Mouse (Mus musculus): Measurements from ENCODE around the gene Rrp9. TPM values are rescaled to one million over a fixed set of nuclear protein-coding genes. Genes with fewer than 3 reads are reported as not detected.

Gene Rrp9
- total RNA-seq, 2 experiments from 2014 or later: 6.3 to 16.0 TPM

DNA sequence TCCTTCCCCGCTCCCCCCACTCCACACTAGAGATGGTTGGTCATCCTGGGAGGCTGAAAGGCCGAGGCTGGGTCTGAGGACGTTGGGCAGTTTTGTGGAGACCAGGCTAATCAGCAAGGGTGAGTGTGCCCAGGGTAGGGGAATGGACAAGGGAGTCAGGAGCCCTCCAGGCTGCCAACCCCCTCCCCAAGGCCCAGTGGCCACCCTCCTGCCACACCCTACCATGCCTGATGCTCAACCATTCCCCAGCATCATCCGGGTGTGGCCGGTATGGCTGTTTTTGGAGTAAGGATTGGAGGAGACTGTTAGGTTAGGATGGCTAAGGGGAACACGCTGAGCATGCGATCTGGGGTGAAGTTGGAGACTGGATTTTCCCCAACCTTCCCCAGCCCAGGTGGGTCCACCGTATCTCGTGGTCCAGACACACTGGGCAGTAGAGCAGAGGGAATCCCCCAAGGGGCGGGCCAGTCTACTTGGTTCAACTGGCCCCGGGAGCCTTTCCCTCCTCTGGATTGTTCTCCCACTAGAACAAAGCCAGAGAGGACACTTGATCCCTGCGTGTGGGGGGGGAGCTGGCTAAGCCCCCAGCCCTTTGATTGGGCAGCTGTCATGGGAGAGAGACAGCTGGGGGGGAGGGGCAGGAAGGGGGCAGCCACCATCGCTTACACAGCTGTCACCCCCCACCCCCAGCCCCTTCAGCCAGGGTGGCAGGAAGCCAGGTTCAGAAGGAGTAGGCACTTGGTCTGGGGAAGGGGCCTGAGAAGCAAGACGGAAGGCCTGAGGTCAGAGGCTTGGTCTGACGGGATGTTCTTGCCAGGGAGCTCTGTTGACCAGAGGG, 19.2 kb upstream of the Rrp9 start:
- ATAC-seq (ENCODE audit: poor library complexity, severe bottlenecking): no peak

- no peak for ATAC-seq (ENCODE audit: poor library complexity, severe bottlenecking)
These were observed 18.6 kb upstream of the Rrp9 start for GRCm38 (mm10) chr9:106457163-106457559.

- ATAC-seq (ENCODE audit: poor library complexity, severe bottlenecking): no peak
These were observed 17.8 kb upstream of the Rrp9 start for GRCm38 (mm10) chr9:106457920-106458319.

DNA sequence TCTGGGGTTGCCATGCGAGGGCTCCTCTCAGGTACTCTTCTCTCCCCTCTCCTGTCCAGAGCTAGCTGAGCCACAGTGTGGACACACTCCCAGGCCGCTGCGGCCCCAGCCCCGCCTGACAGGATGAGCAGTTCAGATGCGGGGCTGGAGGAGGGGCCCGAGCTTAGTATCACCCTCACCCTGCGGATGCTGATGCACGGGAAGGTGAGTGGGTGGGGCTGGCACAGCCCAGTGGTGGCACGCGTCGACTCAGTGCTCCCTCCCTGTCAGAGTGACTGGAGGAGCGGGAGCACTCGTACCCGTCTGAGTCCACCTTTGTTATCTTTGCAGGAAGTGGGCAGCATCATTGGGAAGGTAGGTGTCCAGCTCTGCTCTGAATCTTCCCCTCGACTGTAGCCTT, 15.8 kb upstream of the Rrp9 start:
- no peak for ATAC-seq (ENCODE audit: poor library complexity, severe bottlenecking)

DNA sequence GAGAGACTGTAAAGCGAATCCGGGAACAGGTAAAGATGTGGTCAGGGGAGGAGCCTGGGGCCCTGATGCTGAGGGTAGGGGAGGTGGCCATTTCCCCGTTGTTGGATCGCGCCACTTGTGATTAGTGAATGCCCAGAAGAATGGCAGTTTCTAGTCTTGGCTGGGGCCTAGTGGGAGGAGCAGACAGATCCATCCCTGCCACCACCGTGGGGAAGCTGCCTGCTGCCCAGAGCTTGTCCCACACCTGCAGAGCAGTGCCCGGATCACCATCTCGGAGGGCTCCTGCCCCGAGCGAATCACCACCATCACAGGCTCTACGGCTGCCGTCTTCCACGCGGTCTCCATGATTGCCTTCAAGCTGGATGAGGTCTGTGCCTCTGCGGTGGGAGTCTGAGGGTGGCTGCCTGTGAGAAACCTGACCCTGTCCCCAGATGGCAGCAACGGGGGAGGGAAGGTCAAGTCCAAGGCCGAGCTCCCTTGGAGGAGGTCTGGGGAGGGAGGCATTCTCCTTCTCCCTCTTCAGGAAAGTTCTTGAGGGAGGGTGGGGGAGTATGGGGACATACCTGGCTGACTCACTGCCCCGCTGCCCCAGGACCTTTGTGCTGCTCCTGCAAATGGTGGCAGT, 15.2 kb upstream of the Rrp9 start:
- ATAC-seq (ENCODE audit: poor library complexity, severe bottlenecking): no peak

DNA sequence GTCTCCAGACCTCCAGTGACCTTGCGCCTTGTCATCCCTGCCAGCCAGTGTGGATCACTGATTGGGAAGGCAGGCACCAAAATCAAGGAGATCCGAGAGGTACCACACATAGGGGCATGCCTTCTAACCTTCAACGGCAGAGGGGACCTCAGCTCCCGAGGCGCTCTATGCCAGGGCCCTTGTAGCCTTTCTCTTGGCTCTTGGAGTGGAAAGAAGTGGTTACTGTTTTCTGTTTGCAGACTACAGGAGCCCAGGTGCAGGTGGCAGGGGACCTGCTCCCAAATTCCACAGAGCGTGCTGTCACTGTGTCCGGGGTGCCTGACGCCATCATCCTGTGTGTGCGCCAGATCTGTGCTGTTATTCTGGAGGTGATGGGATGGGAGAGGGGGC, 14.7 kb upstream of the Rrp9 start:
- no peak for ATAC-seq (ENCODE audit: poor library complexity, severe bottlenecking)

- ATAC-seq (ENCODE audit: poor library complexity, severe bottlenecking): no peak
These were observed 13.9 kb upstream of the Rrp9 start for GRCm38 (mm10) chr9:106461641-106462429.

DNA sequence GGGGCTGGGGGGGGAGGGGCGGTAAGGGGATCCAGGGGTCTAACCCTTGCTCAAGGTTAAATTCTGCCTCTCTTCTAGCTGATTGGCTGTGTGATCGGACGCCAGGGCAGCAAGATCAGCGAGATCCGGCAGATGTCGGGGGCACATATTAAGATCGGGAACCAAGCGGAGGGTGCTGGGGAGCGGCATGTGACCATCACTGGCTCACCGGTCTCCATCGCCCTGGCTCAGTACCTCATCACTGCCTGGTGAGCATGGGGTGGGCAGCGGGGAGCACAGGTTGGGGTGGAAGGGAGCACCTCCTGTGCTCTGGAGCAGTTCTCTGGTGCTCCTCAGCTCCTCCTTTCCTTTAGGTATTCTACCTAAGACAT, 13.3 kb upstream of the Rrp9 start:
- no peak for ATAC-seq (ENCODE audit: poor library complexity, severe bottlenecking)

GRCm38 (mm10) chr9:106463122-106464063, 12.4 kb upstream of the Rrp9 start:
- no peak for ATAC-seq (ENCODE audit: poor library complexity, severe bottlenecking)

DNA sequence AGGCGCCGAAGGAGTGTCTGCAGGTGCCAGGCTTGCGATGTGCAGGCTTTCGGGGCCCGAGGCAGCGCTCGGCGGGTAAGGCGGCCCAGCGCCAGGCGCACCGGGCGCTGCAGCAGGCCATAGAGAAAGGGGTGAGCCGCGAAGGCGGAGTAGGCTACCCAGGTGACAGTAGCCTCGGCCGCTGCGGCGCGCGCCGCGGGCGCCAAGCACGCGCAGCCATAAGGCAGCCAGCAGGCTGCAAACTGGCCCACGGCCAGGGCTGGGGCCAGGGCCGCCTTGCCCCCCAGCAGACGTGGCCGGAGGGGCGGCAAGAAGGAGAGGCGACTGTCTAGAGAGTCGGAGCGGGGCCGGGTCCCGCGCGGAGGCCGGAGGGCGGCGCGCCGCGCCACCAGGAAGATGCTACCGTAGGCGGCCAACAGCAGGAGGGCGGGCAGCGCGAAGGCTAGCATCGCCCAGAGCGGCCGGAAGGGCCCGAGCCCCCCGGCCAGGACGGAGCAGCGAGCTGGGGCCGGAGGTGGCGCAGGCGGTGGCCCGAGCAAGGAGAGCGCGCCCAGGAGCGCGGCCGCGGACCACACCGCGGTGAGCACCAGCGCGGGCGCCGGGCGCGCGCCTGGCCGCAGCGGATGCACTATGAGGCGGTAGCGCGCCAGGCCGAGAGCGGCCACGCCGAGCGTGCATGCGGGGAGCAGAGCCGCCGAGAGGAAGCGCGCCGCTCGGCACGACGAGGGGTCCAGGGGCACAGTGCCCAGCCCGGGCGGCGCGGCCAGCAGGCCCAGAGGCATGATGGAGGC, 10.8 kb upstream of the Rrp9 start:
- ATAC-seq (ENCODE audit: poor library complexity, severe bottlenecking): peak; percentile 39

DNA sequence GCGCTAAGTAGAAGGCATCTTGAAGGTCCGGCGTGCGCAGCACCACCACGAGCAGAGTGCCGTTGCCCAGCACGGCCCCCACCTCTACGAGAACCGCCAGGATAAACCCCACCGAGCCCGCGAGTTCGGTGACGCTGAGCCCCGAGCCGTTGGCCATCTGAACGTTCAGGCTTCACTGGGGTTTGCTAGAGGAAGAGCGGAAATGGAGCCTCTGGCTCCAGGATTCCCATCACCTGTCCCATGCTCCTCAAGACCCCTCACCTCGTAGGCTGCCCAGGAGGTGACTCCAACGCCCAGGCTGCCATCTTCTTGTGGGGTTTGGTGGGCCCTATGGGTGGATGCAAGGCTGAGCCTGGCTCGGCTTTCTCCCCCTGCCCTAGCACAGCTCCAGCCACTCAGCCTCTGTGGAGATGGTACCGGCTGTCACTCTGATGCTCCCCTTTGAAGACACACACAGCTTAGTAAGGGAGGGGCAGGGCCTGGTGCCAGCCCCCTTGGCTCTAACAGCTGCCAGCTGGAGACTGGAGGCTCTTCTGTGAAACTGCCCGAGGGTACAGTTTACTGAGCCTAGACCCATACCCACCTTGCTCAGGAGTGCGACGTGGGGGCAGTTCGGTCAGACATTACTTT, 10.1 kb upstream of the Rrp9 start, which contains the start of gene Gpr62:
Gene Gpr62, minus strand, starts transcription at position 368 of the 630 bp plus-strand sequence.
- no peak for ATAC-seq (ENCODE audit: poor library complexity, severe bottlenecking)

- no peak for ATAC-seq (ENCODE audit: poor library complexity, severe bottlenecking)
These were observed 9.0 kb upstream of the Rrp9 start for GRCm38 (mm10) chr9:106466721-106467120.

DNA sequence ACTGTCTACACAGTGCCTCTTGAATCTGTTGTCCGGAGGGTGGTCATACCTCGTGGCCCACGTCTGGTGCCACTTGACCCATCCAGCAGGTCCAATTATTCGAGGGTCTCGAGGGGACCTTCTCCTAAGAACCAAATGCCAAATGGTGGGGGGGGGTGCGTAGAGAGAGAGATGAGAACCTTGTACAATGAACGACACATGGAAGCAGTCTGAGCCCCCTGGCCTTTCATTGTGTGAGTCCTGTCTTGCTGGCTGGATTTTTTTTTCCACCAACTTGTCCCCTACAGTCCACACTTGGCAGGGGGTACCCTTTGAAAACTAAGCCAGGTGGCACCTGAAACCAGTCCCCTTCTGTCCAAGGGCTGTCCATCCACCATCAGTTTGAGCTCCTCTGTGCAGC, 8.0 kb upstream of the Rrp9 start:
- no peak for ATAC-seq (ENCODE audit: poor library complexity, severe bottlenecking)

- peak; percentile 39 for ATAC-seq (ENCODE audit: poor library complexity, severe bottlenecking)
These were observed 6.4 kb upstream of the Rrp9 start for GRCm38 (mm10) chr9:106469317-106469716.

GRCm38 (mm10) chr9:106469776-106470175, 6.0 kb upstream of the Rrp9 start:
- ATAC-seq (ENCODE audit: poor library complexity, severe bottlenecking): no peak

GRCm38 (mm10) chr9:106470991-106471750, 4.6 kb upstream of the Rrp9 start:
- no peak for ATAC-seq (ENCODE audit: poor library complexity, severe bottlenecking)

GRCm38 (mm10) chr9:106471892-106472291, 3.9 kb upstream of the Rrp9 start:
- ATAC-seq (ENCODE audit: poor library complexity, severe bottlenecking): no peak

- ATAC-seq (ENCODE audit: poor library complexity, severe bottlenecking): no peak
These were observed 3.4 kb upstream of the Rrp9 start for GRCm38 (mm10) chr9:106472321-106472720.
